In the genomic region with DNA sequence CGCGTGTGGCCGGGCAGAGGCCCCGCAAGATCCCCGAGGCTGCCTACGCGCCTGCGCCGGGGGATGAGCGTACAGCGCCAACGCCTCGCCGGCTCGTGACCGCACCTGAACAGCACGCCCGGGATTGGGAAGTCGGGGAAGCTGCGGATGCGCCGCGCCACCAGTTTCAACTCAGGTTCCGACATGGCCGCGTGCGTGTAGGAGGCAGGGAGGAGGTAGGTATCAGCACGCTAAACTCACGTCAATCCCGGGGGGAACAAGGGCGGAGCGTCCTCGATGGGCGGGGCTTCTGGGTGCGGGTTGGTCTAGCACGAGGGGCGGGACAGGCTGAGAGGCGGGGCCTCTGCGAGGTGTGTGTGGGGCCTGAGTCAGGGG, we compare ENCODE assay signal across 8 mouse cellular contexts. TPM values are rescaled to one million over a fixed set of nuclear protein-coding genes. Genes with fewer than 3 reads are reported as not detected.
A peak's percentile ranks its signal among the peaks of the same experiment; 100 is the strongest.
DNase-seq lines count a peak whose midpoint lies in the region; ATAC-seq and TF ChIP-seq lines count a peak whose summit lies in the region.

Gene Aprt (minus strand): TSS at position 262 of the 375 bp plus-strand sequence.

- under 1% methylated on average over 39 of the region's 39 CpGs for WGBS in forebrain, embryonic 10.5 days
- WGBS in heart, embryonic 15.5 days = under 1% methylated on average over 39 of the region's 39 CpGs
- WGBS in liver, embryonic 14.5 days (ENCODE audit: insufficient replicate concordance) = under 1% methylated on average over 39 of the region's 39 CpGs
- WGBS in neural tube, embryonic 11.5 days = under 1% methylated on average over 39 of the region's 39 CpGs
- WGBS in stomach, postnatal 0 days = 2% methylated on average over 39 of the region's 39 CpGs

- H3K27me3 ChIP-seq in forebrain, embryonic 10.5 days (ENCODE audit: poor library complexity, severe bottlenecking) = no peaks in the 10 kb centered on the region
- H3K27me3 ChIP-seq in heart, embryonic 15.5 days = no peaks in the 10 kb centered on the region
- no peaks in the 10 kb centered on the region for H3K27me3 ChIP-seq in liver, embryonic 14.5 days (ENCODE audit: control insufficient read depth, insufficient read depth, low read length)
- H3K27me3 ChIP-seq in neural tube, embryonic 11.5 days (ENCODE audit: control insufficient read depth, insufficient read depth, low read length) = no peaks in the 10 kb centered on the region
- no peaks in the 10 kb centered on the region for H3K27me3 ChIP-seq in stomach, postnatal 0 days (ENCODE audit: control insufficient read depth, insufficient read depth, low read length)

- H3K4me2 ChIP-seq in heart, embryonic 15.5 days = peak within 1 kb of the TSS; percentile 95
- peak within 1 kb of the TSS; percentile 82 for H3K4me2 ChIP-seq in liver, embryonic 14.5 days (ENCODE audit: low read depth)
- peak within 1 kb of the TSS; percentile 92 for H3K4me2 ChIP-seq in neural tube, embryonic 11.5 days (ENCODE audit: low read depth)
- peak within 1 kb of the TSS; percentile 69 for H3K4me2 ChIP-seq in stomach, postnatal 0 days (replicated peaks; ENCODE audit: low read depth)

- peak within 1 kb of the TSS; percentile 93 for H3K27ac ChIP-seq in forebrain, embryonic 10.5 days
- H3K27ac ChIP-seq in heart, embryonic 15.5 days = peak within 1 kb of the TSS; percentile 64
- H3K27ac ChIP-seq in liver, embryonic 14.5 days = peak within 1 kb of the TSS; percentile 63
- peak within 1 kb of the TSS; percentile 54; the same call in 1 of the 2 replicates for H3K27ac ChIP-seq in neural tube, embryonic 11.5 days (ENCODE audit: low read depth, low read length)
- peak within 1 kb of the TSS; percentile 77 for H3K27ac ChIP-seq in stomach, postnatal 0 days (replicated peaks)

- DNase-seq in CD8-positive naive resting alpha-beta T cell, adult 2 months (ENCODE audit: low read depth in 2 of 2, low spot score in 2 of 2) = peak; percentile 91 to 97
- DNase-seq in c-Kit-positive CD71-negative TER-119-negative erythroid progenitor cells, embryonic 14.5 days (ENCODE audit: low read depth) = peak; percentile 93
- DNase-seq in forebrain, embryonic 10.5 days (ENCODE audit: extremely low spot score, low spot score) = peak; percentile 92
- peak; percentile 97 to 98 for DNase-seq in kidney, postnatal 25 days
- DNase-seq in liver, embryonic 14.5 days (ENCODE audit: low read depth in 3 of 3, low spot score in 3 of 3) = peak; percentile 85 to 91 (median 85)
- peak; percentile 92 for DNase-seq in neural tube, embryonic 11.5 days (ENCODE audit: low spot score)
- peak; percentile 98 for DNase-seq in stomach, postnatal 0 days (ENCODE audit: low spot score)

- TF ChIP-seq EP300 in liver, embryonic 14.5 days (IDR thresholded peaks at IDR 0.05; ENCODE audit: low read depth) = no peak
- TF ChIP-seq EP300 in stomach, postnatal 0 days (optimal IDR thresholded peaks at IDR 0.05) = no peak

- peak; percentile 89 for ATAC-seq in heart, embryonic 15.5 days (replicated peaks; ENCODE audit: insufficient number of reproducible peaks, insufficient read depth, low FRiP score, low read depth)
- ATAC-seq in liver, embryonic 14.5 days (ENCODE audit: insufficient read depth) = peak; percentile 84
- peak; percentile 81 for ATAC-seq in neural tube, embryonic 11.5 days (ENCODE audit: insufficient read depth, low FRiP score, low TSS enrichment)
- ATAC-seq in stomach, postnatal 0 days (ENCODE audit: low FRiP score, low TSS enrichment) = peak; percentile 90

- no peaks in the 10 kb centered on the region for H3K9me3 ChIP-seq in forebrain, embryonic 10.5 days
- H3K9me3 ChIP-seq in heart, embryonic 15.5 days (replicated peaks) = no peaks in the 10 kb centered on the region
- H3K9me3 ChIP-seq in liver, embryonic 14.5 days (ENCODE audit: control insufficient read depth, low read length) = no peaks in the 10 kb centered on the region
- H3K9me3 ChIP-seq in neural tube, embryonic 11.5 days (ENCODE audit: control insufficient read depth, low read length) = no peaks in the 10 kb centered on the region
- H3K9me3 ChIP-seq in stomach, postnatal 0 days (ENCODE audit: control insufficient read depth, low read length) = no peaks in the 10 kb centered on the region

- peak within 1 kb of the TSS; percentile 77 for H3K4me3 ChIP-seq in forebrain, embryonic 10.5 days
- peak within 1 kb of the TSS; percentile 80 for H3K4me3 ChIP-seq in heart, embryonic 15.5 days
- peak within 1 kb of the TSS; percentile 59 to 68 for H3K4me3 ChIP-seq in liver, embryonic 14.5 days (ENCODE audit: insufficient read depth in 1 of 2, low read depth in 2 of 2, low read length in 2 of 2)
- H3K4me3 ChIP-seq in neural tube, embryonic 11.5 days (ENCODE audit: low read depth, low read length) = peak within 1 kb of the TSS; percentile 64
- H3K4me3 ChIP-seq in stomach, postnatal 0 days (ENCODE audit: low read depth, low read length) = peak within 1 kb of the TSS; percentile 57

- no peak for TF ChIP-seq CTCF in liver, embryonic 14.5 days (IDR thresholded peaks at IDR 0.05; ENCODE audit: low read depth)
- no peak for TF ChIP-seq CTCF in stomach, postnatal 0 days (IDR thresholded peaks at IDR 0.05; ENCODE audit: low read depth)

- peaks cover 37% of the 10 kb centered on the region for H3K36me3 ChIP-seq in forebrain, embryonic 10.5 days (replicated peaks)
- H3K36me3 ChIP-seq in heart, embryonic 15.5 days = peaks cover 17% of the 10 kb centered on the region
- H3K36me3 ChIP-seq in liver, embryonic 14.5 days (replicated peaks; ENCODE audit: control insufficient read depth, insufficient read depth, low read depth) = peaks cover 22% of the 10 kb centered on the region
- peaks cover 9% of the 10 kb centered on the region for H3K36me3 ChIP-seq in neural tube, embryonic 11.5 days (ENCODE audit: control insufficient read depth, insufficient read depth, low read length)
- H3K36me3 ChIP-seq in stomach, postnatal 0 days (ENCODE audit: control insufficient read depth, insufficient read depth, low read length) = peaks cover 7% of the 10 kb centered on the region

- peak within 1 kb of the TSS; percentile 81 for H3K9ac ChIP-seq in heart, embryonic 15.5 days
- H3K9ac ChIP-seq in liver, embryonic 14.5 days (replicated peaks) = peak within 1 kb of the TSS; percentile 73
- H3K9ac ChIP-seq in neural tube, embryonic 11.5 days (ENCODE audit: low read length) = peak within 1 kb of the TSS; percentile 87
- H3K9ac ChIP-seq in stomach, postnatal 0 days (ENCODE audit: low read length) = peak within 1 kb of the TSS; percentile 70

- H3K4me1 ChIP-seq in forebrain, embryonic 10.5 days = peaks cover 86% of the 10 kb centered on the region
- peaks cover 45% of the 10 kb centered on the region for H3K4me1 ChIP-seq in heart, embryonic 15.5 days (replicated peaks)
- peaks cover 25 to 35% of the 10 kb centered on the region in 2 experiments for H3K4me1 ChIP-seq in liver, embryonic 14.5 days (replicated peaks; ENCODE audit: control insufficient read depth in 2 of 2, insufficient read depth in 2 of 2, low read length in 1 of 2)
- H3K4me1 ChIP-seq in neural tube, embryonic 11.5 days (ENCODE audit: control insufficient read depth, insufficient read depth, low read length) = peaks cover 20% of the 10 kb centered on the region
- peaks cover 6% of the 10 kb centered on the region; the same call in 1 of the 2 replicates for H3K4me1 ChIP-seq in stomach, postnatal 0 days (replicated peaks; ENCODE audit: control insufficient read depth, insufficient read depth)

RNA-seq across cellular contexts. Expression of gene Aprt, which starts in this region (rescaled TPM):
- polyA plus RNA-seq in forebrain, embryonic 10.5 days (2016; fragmentation: Nextera tagmentation; extraction: Ambion mirVana) = 313 and 321 TPM in 2 replicates
- 163 and 208 TPM in 2 replicates for polyA plus RNA-seq in heart, embryonic 15.5 days (2015; fragmentation: Nextera tagmentation; extraction: Ambion mirVana)
- 87.5 and 101 TPM in 2 replicates for polyA plus RNA-seq in liver, embryonic 14.5 days (2012; rRNA removed)
- 197 TPM in 2 replicates for polyA plus RNA-seq in liver, embryonic 14.5 days (2014; fragmentation: Nextera tagmentation; extraction: Ambion mirVana)
- 219 and 243 TPM in 2 replicates for polyA plus RNA-seq in neural tube, embryonic 11.5 days (2014; fragmentation: Nextera tagmentation; extraction: Ambion mirVana)
- polyA plus RNA-seq in stomach, postnatal 0 days (2015; fragmentation: Nextera tagmentation; extraction: Ambion mirVana) = 311 and 314 TPM in 2 replicates

Comparison
In these comparisons a context has a peak if more than half of its experiments do, and no peak if none do; other contexts are left out.
1. Peak in every context shown above with its lines: DNase-seq, ATAC-seq, H3K4me3 ChIP-seq and H3K27ac ChIP-seq.